Mouse (Mus musculus) cerebellum, adult 11-12 months (tissue): ENCODE data around the gene Mgat1.
"Not testable (repeated sequence)": the region's sequence is repeated elsewhere in the genome, so short reads cannot be mapped to it uniquely, and the experiment has no call there.

Experiments used
- DNase-seq: peaks from one replicate; pipeline ENCODE4 v3.0.0; 2022

The Mgat1 gene

GRCm38 (mm10) chr11:49243727-49244594 is at the start of gene Mgat1:
Mgat1 (plus strand) TSS chr11:49244191.
- peak; percentile 90 for DNase-seq

GRCm38 (mm10) chr11:49194771-49195170 is 49.2 kb upstream of the Mgat1 start:
- DNase-seq, result not testable (repeated sequence)

- no peak for DNase-seq
Measured at GRCm38 (mm10) chr11:49195819-49196322, 48.1 kb upstream of the Mgat1 start.

GRCm38 (mm10) chr11:49200666-49201065 is 43.3 kb upstream of the Mgat1 start:
- DNase-seq, result no peak

GRCm38 (mm10) chr11:49201142-49201541 is 42.8 kb upstream of the Mgat1 start:
- DNase-seq, result no peak

- DNase-seq, result no peak
Measured at GRCm38 (mm10) chr11:49202071-49202470, 41.9 kb upstream of the Mgat1 start.

GRCm38 (mm10) chr11:49202523-49203061 is 41.4 kb upstream of the Mgat1 start:
- peak; percentile 29 for DNase-seq

GRCm38 (mm10) chr11:49203129-49203768 is 40.7 kb upstream of the Mgat1 start, which contains the start of gene Zfp62:
Zfp62 (plus strand) TSS chr11:49203292.
- peak; percentile 91 for DNase-seq

- DNase-seq, result no peak
Measured at GRCm38 (mm10) chr11:49203771-49204497, 40.1 kb upstream of the Mgat1 start.

- DNase-seq, result no peak
Measured at GRCm38 (mm10) chr11:49205080-49205590, 38.9 kb upstream of the Mgat1 start.

- no peak for DNase-seq
Measured at GRCm38 (mm10) chr11:49207495-49207894, 36.5 kb upstream of the Mgat1 start.

GRCm38 (mm10) chr11:49212577-49212976 is 31.4 kb upstream of the Mgat1 start:
- no peak for DNase-seq

GRCm38 (mm10) chr11:49213505-49213904 is 30.5 kb upstream of the Mgat1 start:
- DNase-seq, result no peak

GRCm38 (mm10) chr11:49219271-49219670 is 24.7 kb upstream of the Mgat1 start:
- DNase-seq, result no peak

- no peak for DNase-seq
Measured at GRCm38 (mm10) chr11:49224455-49224854, 19.5 kb upstream of the Mgat1 start.

GRCm38 (mm10) chr11:49232781-49233180 is 11.2 kb upstream of the Mgat1 start:
- no peak for DNase-seq

- no peak for DNase-seq
Measured at GRCm38 (mm10) chr11:49235459-49236207, 8.4 kb upstream of the Mgat1 start.

- DNase-seq, result no peak
Measured at GRCm38 (mm10) chr11:49236891-49237290, 7.1 kb upstream of the Mgat1 start.

GRCm38 (mm10) chr11:49237532-49237931 is 6.5 kb upstream of the Mgat1 start:
- no peak for DNase-seq

- no peak for DNase-seq
Measured at GRCm38 (mm10) chr11:49240310-49240709, 3.7 kb upstream of the Mgat1 start.

- no peak for DNase-seq
Measured at GRCm38 (mm10) chr11:49240874-49241273, 3.1 kb upstream of the Mgat1 start.

- DNase-seq, result no peak
Measured at GRCm38 (mm10) chr11:49241471-49241870, 2.5 kb upstream of the Mgat1 start.
